Mouse (Mus musculus) thymus, postnatal 36 days (tissue): ENCODE measurements around the gene Cbx7.

Experiments
- DNase-seq, 2 experiments: peaks; one replicate each; pipeline ENCODE4 v3.0.0; 2022; ENCODE audit warnings: mixed read lengths in 2 of 2

Cbx7 gene

GRCm38 (mm10) chr15:79892213-79892541, 78.7 kb downstream of the Cbx7 start:
- DNase-seq: peak; percentile 69 to 75

- peak; percentile 82 to 83 for DNase-seq
These were observed 79.3 kb downstream of the Cbx7 start, which contains the start of gene Apobec3 for GRCm38 (mm10) chr15:79891436-79892212. Gene Apobec3 (plus strand): TSS chr15:79891659.

- no peak for DNase-seq
These were observed 86.1 kb downstream of the Cbx7 start for GRCm38 (mm10) chr15:79884820-79885219.

GRCm38 (mm10) chr15:79883352-79883822, 87.5 kb downstream of the Cbx7 start:
- peak; percentile 92 to 94 for DNase-seq

- DNase-seq: no peak
These were observed 88.2 kb downstream of the Cbx7 start for GRCm38 (mm10) chr15:79882623-79883267.

- DNase-seq: no peak
These were observed 90.4 kb downstream of the Cbx7 start for GRCm38 (mm10) chr15:79880477-79880876.

GRCm38 (mm10) chr15:79879319-79879718, 91.6 kb downstream of the Cbx7 start:
- no peak for DNase-seq

GRCm38 (mm10) chr15:79878725-79879136, 92.2 kb downstream of the Cbx7 start:
- DNase-seq: no peak

GRCm38 (mm10) chr15:79875261-79875995, 95.5 kb downstream of the Cbx7 start:
- no peak for DNase-seq

GRCm38 (mm10) chr15:79873995-79874394, 96.9 kb downstream of the Cbx7 start:
- no peak for DNase-seq

- DNase-seq: no peak
These were observed 97.4 kb downstream of the Cbx7 start for GRCm38 (mm10) chr15:79873545-79873944.

- no peak for DNase-seq
These were observed 103.5 kb downstream of the Cbx7 start for GRCm38 (mm10) chr15:79867260-79868002.
